Mouse (Mus musculus) midbrain, embryonic 14.5 days (tissue): ENCODE data around the gene Slc22a4. TPM values are rescaled to one million over a fixed set of nuclear protein-coding genes. Genes with fewer than 3 reads are reported as not detected.
"Not testable (repeated sequence)": the region's sequence is repeated elsewhere in the genome, so short reads cannot be mapped to it uniquely, and the experiment has no call there.

ENCODE experiments used
- ATAC-seq: fragments of 200-750 bp; cut with Nextera tagmentation; 2 replicates; pipeline ENCODE4 v1.8.0; 2017; ENCODE audit warnings: moderate number of reproducible peaks, moderate library complexity; ENCODE audit not compliant: low FRiP score, low TSS enrichment
- DNase-seq: peaks from one replicate; pipeline ENCODE4 v3.0.0-alpha.2; 2015
- H3K27ac ChIP-seq: fragments of 300-500 bp; sonication (generic); replicated peaks from 2 replicates; pipeline ENCODE4 v1.5.1; 2014; ENCODE audit warnings: mild to moderate bottlenecking, low read depth, low read length, moderate library complexity
- H3K27me3 ChIP-seq: fragments of 300-500 bp; sonication (generic); 2 replicates; pipeline ENCODE4 v1.6.1; 2014; ENCODE audit warnings: low read length, control low read depth, mixed read lengths; ENCODE audit not compliant: control insufficient read depth, insufficient read depth
- H3K36me3 ChIP-seq: fragments of 300-500 bp; sonication (generic); 2 replicates; pipeline ENCODE4 v1.6.1; 2014; ENCODE audit warnings: low read length, control low read depth; ENCODE audit not compliant: control insufficient read depth, insufficient read depth
- H3K4me1 ChIP-seq: fragments of 300-500 bp; sonication (generic); 2 replicates; pipeline ENCODE4 v1.6.1; 2014; ENCODE audit warnings: mild to moderate bottlenecking, antibody characterized with exemption, low read length, control low read depth; ENCODE audit not compliant: control insufficient read depth, insufficient read depth
- H3K4me2 ChIP-seq: fragments of 300-500 bp; sonication (generic); 2 replicates; pipeline ENCODE4 v1.6.1; 2014; ENCODE audit warnings: mild to moderate bottlenecking, low read length, moderate library complexity
- H3K4me3 ChIP-seq: fragments of 300-500 bp; sonication (generic); replicated peaks from 2 replicates; pipeline ENCODE4 v1.5.1; 2014; ENCODE audit warnings: low read depth, low read length
- H3K9ac ChIP-seq: fragments of 300-500 bp; sonication (generic); replicated peaks from 2 replicates; pipeline ENCODE4 v1.6.1; 2014; ENCODE audit warnings: mild to moderate bottlenecking, low read length, moderate library complexity
- H3K9me3 ChIP-seq: fragments of 300-500 bp; sonication (generic); 2 replicates; pipeline ENCODE4 v1.6.1; 2016; ENCODE audit warnings: low read length, control low read depth, mixed read lengths; ENCODE audit not compliant: control insufficient read depth
- WGBS: fragments of 180-500 bp; shearing (Covaris S2); extraction: QIAGEN DNeasy Blood & Tissue Kit; methylation state at CpG from one replicate; pipeline ENCODE4 v1.1.7; 2014; 5-methylcytosine and 5-hydroxymethylcytosine counted together
- polyA plus RNA-seq: library from polyadenylated mRNA; unstranded; fragments of >200 nt; fragmentation: Nextera tagmentation; extraction: Ambion mirVana; gene quantifications from 2 replicates; pipeline ENCODE4 v1.2.1, GENCODE M21; 2014

Gene Slc22a4
- polyA plus RNA-seq, 1 experiment from 2014 or later: 2.5 TPM

DNA sequence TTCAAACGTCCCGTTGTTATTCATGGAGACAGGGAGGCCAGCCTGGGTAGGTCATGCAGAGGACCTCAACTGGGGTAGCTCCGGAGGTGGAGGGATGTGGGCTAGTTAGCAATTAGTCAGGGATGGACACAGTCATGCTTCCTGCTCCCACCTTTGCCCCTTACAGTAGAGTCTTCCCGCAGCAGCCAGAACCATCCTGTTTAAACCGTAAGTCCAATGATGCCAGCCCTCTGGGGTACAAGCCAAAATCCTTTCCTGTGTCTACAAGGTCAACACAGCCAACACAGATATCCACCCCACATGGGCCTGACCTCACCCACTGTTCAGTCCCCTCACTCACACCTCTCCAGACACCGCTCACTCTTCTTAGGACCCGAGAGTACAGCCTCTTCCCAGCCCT is 23.3 kb upstream of the Slc22a4 start:
- no peak overlapping the region for H3K27ac ChIP-seq
- H3K27me3 ChIP-seq: no peaks in the 10 kb centered on the region
- DNase-seq: no peak
- no peaks in the 10 kb centered on the region for H3K4me1 ChIP-seq
- no peaks in the 10 kb centered on the region for H3K36me3 ChIP-seq
- H3K9ac ChIP-seq: no peak overlapping the region
- H3K4me3 ChIP-seq: no peak overlapping the region
- 90% methylated on average over 7 of the region's 7 CpGs for WGBS
- ATAC-seq: no peak
- no peaks in the 10 kb centered on the region for H3K9me3 ChIP-seq
- no peak overlapping the region for H3K4me2 ChIP-seq

DNA sequence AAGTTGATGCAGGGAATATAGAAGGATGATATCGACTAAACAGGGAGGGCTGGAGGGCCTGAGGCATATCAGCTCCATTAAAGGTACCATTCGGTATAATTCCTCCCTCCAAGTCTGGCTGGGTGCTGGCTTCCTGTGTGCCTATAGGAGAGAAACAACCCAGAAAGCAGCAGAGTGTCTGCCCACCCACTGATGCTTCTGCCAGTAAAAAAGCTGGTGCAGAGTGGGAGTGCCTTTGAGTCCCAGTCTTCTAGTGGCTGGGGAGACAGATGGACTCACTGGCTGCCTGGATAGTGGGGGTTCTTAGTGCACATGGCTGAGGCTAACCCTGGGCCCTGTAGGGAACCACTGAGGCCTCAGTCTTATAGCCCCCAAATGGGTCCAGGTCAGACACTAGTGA is 22.3 kb upstream of the Slc22a4 start:
- DNase-seq: no peak
- H3K4me1 ChIP-seq: no peaks in the 10 kb centered on the region
- H3K27me3 ChIP-seq: no peaks in the 10 kb centered on the region
- no peak overlapping the region for H3K4me3 ChIP-seq
- H3K4me2 ChIP-seq: no peak overlapping the region
- H3K9me3 ChIP-seq: no peaks in the 10 kb centered on the region
- no peaks in the 10 kb centered on the region for H3K36me3 ChIP-seq
- H3K9ac ChIP-seq: no peak overlapping the region
- ATAC-seq: no peak
- no peak overlapping the region for H3K27ac ChIP-seq
- WGBS: 73% methylated on average over 2 of the region's 2 CpGs

GRCm38 (mm10) chr11:54040676-54041075 is 12.8 kb upstream of the Slc22a4 start:
- no peak for DNase-seq
- Histone ChIP-seq H3K9ac (no peak overlapping the region), H3K4me3 (no peak overlapping the region), H3K4me1 (no peaks in the 10 kb centered on the region), H3K27me3 (no peaks in the 10 kb centered on the region), H3K27ac (no peak overlapping the region), H3K4me2 (no peak overlapping the region), H3K36me3 (no peaks in the 10 kb centered on the region), H3K9me3 (no peaks in the 10 kb centered on the region)
- 93% methylated on average over 6 of the region's 6 CpGs for WGBS
- no peak for ATAC-seq

DNA sequence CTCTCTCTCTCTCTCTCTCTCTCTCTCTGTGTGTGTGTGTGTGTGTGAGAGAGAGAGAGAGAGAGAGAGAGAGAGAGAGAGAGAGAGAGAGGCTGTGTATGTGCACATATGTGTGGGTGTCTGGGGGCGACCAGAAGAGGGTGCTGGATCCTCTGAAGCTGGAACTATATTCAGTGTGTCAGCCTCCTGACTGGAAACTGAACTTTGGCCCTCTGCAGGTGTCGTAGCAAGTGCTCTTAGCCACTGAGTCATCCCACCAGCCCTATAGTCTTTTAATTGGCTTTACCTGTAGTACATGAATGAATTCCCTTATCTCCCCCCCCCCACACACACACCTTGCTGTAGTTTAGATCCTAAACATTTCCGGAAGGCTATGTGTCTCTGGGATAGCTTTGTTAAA is 5.0 kb upstream of the Slc22a4 start:
- H3K4me3 ChIP-seq, H3K9me3 ChIP-seq, H3K27me3 ChIP-seq, H3K9ac ChIP-seq, H3K4me2 ChIP-seq, DNase-seq, H3K27ac ChIP-seq, H3K4me1 ChIP-seq, H3K36me3 ChIP-seq, ATAC-seq: not testable (repeated sequence)
- WGBS: 100% methylated on average over 1 of the region's 3 CpGs

GRCm38 (mm10) chr11:54028997-54029396 is 1.1 kb upstream of the Slc22a4 start:
- no peaks in the 10 kb centered on the region for H3K9me3 ChIP-seq
- DNase-seq (no peak), ATAC-seq (no peak)
- H3K4me3 ChIP-seq: no peak overlapping the region
- peaks cover 5% of the 10 kb centered on the region for H3K4me1 ChIP-seq
- peak overlapping the region; percentile 98 for H3K4me2 ChIP-seq
- no peak overlapping the region for H3K9ac ChIP-seq
- 73% methylated on average over 4 of the region's 4 CpGs for WGBS
- no peaks in the 10 kb centered on the region for H3K36me3 ChIP-seq
- no peak overlapping the region for H3K27ac ChIP-seq
- peaks cover 17% of the 10 kb centered on the region for H3K27me3 ChIP-seq

GRCm38 (mm10) chr11:54027131-54028043 is 503 bp downstream of the Slc22a4 start:
- peaks cover 17% of the 10 kb centered on the region for H3K27me3 ChIP-seq
- H3K4me1 ChIP-seq: peaks cover 5% of the 10 kb centered on the region
- H3K9me3 ChIP-seq: no peaks in the 10 kb centered on the region
- ATAC-seq (0 out of 2 replicates have a peak, but pooled peaks have one; percentile 20), DNase-seq (no peak)
- H3K9ac ChIP-seq: peak overlapping the region; percentile 64
- H3K4me2 ChIP-seq: peak overlapping the region; percentile 98
- no peaks in the 10 kb centered on the region for H3K36me3 ChIP-seq
- H3K4me3 ChIP-seq: peak overlapping the region; percentile 59
- H3K27ac ChIP-seq: no peak overlapping the region
- WGBS: 17% methylated on average over 31 of the region's 31 CpGs

GRCm38 (mm10) chr11:54026491-54027041 is 1.3 kb downstream of the Slc22a4 start:
- Histone ChIP-seq H3K27me3 (peaks cover 17% of the 10 kb centered on the region), H3K4me1 (peaks cover 5% of the 10 kb centered on the region), H3K4me2 (no peak overlapping the region), H3K27ac (no peak overlapping the region), H3K4me3 (no peak overlapping the region), H3K36me3 (no peaks in the 10 kb centered on the region), H3K9ac (no peak overlapping the region), H3K9me3 (no peaks in the 10 kb centered on the region)
- DNase-seq: no peak
- no peak for ATAC-seq
- WGBS: 76% methylated on average over 1 of the region's 1 CpGs

- WGBS: 88% methylated on average over 5 of the region's 5 CpGs
These were observed 6.3 kb downstream of the Slc22a4 start for GRCm38 (mm10) chr11:54021396-54022093.

More at GRCm38 (mm10) chr11:54021396-54022093, 6.3 kb downstream of the Slc22a4 start:
- no peak for DNase-seq
- H3K36me3 ChIP-seq: no peaks in the 10 kb centered on the region
- H3K4me1 ChIP-seq: no peaks in the 10 kb centered on the region
- H3K27ac ChIP-seq: no peak overlapping the region
- H3K9ac ChIP-seq: no peak overlapping the region
- H3K9me3 ChIP-seq: no peaks in the 10 kb centered on the region
- peaks cover under 1% of the 10 kb centered on the region; the same call in 1 of the 2 replicates for H3K27me3 ChIP-seq
- no peak for ATAC-seq
- H3K4me3 ChIP-seq: no peak overlapping the region
- no peak overlapping the region for H3K4me2 ChIP-seq
